Mouse (Mus musculus) neural tube, embryonic 10.5 days (tissue): ENCODE data around the gene Krtap15.

Source experiments
- DNase-seq: peaks from one replicate; pipeline ENCODE4 v3.0.0-alpha.2; 2017; ENCODE audit warnings: low spot score; ENCODE audit errors: extremely low spot score

Krtap15 gene

DNA sequence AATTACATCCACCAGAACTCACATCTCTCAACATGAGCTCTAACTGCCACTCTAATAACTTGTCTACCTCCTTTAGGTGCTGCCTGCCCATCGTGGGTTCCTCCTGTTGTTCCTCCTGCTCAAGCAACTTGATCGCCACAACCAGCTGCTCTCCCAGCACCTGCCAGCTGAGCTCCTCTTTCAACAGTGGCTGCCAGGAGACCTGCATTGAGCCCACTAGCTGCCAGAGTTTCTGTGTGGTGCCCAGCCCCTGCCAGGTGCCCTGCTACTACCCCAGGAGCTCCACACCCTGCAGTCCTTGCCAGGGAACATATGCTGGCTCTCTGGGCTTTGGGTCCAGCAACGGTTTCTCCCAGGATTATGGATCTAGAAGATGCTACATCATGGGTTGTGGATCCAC, at the start of gene Krtap15:
Gene Krtap15 (plus strand): TSS at position 150 of the 400 bp plus-strand sequence.
- DNase-seq = no peak

DNA sequence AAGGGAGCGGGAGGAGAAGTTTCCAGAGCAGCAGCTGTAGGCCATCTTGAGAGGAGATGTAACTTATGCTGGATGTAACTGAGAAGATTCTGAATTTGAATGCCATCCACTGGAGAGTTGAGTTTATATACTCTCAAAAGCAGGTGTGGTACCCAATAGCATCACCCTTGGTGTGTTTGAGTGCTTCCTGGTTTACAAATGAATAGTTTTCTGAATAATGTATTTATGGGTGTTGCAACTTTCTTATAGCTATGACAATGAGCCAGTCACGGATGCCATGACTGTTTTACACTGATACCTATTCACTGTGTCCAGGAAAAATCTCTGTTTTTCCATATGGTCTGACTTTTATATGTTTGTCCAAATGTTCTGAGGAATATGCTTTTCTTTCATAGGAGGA, 45.9 kb upstream of the Krtap15 start, which contains the start of gene 2310057N15Rik:
Gene 2310057N15Rik (minus strand): TSS at position 101 of the 400 bp plus-strand sequence.
- no peak for DNase-seq

DNA sequence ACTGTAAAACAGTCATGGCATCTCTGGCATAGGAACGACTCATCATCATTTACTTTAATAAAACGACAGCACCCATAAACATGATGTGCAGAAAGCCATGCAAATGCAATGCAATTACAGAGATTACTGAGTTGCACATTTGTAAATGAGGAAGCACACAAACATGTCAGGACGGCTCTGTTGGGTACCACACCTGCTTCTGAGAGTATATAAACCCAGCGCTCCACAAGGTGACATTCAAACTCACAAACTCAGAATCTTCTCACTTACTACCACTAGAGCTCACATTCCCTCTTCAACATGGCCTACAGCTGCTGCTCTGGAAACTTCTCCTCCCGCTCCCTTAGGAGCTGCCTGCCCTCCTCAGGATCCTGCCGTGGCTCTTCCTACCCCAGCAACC, 42.4 kb upstream of the Krtap15 start, which contains the start of gene Gm5965:
Gene Gm5965 (plus strand): TSS at position 301 of the 400 bp plus-strand sequence.
- no peak for DNase-seq

DNA sequence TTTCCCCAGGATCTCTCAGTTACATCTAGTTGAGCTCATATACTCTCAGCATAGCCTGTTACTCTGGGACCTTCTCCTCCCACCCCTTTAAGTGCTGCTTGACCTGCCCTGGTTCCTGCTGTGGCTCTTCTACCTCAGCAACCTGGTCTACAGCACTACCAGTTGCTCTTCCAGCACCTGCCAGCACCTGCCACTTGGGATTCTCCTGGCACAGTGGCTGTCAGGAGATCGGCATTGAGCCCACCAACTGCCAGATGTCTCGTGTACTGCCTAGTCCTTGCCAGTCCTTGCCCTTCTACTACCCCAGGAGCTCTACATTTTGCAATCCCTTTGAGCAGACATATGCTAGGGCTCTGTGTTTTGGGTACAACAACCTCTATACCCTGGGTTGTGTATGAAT, 33.2 kb upstream of the Krtap15 start:
- no peak for DNase-seq

DNA sequence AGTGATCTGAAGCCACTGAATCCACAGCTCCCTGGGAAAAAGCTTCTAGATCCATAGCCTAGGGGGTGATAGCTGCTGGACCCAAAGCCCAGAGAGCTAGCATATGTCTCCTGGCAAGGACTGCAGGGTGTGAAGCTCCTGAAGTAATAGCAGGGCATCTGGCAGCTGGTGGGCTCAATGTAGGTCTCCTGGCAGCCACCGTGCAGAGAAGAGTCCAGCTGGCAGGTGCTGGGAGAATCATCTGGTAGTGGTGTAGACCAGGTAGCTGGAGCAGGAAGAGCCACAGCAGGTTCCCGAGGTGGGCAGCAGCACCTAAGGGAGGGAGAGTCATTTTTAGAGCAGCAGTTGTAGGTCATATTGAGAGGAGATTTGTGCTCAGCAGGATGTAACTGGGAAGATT, 8.2 kb upstream of the Krtap15 start, which contains the start of gene Gm20741:
Gene Gm20741 (minus strand): TSS at position 394 of the 400 bp plus-strand sequence.
- no peak for DNase-seq

DNA sequence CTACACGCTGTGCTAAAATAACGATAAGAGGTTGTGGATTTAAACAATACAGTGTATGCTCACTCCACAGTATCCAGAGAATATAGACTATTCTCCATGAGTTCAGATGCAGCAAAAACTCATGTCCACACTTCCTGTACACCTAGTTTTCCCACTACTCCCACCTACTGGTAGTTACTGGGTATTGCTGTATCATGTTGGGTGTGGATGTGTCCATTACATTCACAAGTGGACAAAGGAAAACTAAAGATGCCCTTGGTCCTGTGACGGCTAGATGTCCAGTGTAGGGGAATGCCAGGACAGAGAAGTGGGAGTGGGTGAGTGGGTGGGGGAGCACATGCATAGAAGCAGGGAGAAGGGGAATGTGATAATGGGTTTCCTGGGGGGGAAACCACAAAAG, 3.7 kb downstream of the Krtap15 start:
- no peak for DNase-seq

DNA sequence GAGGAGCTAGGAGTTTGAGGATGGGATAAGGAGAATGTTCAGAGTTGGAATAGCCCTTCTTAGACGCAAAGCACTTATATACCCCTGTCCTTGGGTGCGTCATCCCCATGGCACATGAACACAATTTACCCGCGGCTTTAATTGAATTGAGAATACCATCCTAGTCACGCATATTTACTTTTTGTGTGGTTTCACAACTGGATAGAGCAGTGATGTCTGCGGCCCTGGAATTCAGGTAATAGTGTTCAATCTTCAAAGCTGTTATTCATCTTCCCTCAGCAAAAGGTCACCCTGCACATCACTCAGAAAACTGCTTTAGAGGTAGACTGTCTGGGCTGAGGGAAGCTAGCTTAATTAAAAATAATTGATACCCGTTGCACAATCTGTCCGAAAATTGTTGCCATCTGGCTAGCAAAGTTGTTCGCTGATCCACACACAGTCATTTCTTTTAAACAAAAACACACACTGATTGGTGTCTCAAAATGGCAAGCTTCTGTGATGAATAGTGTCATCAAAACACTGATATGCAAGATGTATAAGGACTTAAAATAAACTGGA, 6.2 kb downstream of the Krtap15 start, which contains the start of gene Krtap14:
Gene Krtap14 (minus strand): TSS at position 51 of the 558 bp plus-strand sequence.
- DNase-seq = no peak

DNA sequence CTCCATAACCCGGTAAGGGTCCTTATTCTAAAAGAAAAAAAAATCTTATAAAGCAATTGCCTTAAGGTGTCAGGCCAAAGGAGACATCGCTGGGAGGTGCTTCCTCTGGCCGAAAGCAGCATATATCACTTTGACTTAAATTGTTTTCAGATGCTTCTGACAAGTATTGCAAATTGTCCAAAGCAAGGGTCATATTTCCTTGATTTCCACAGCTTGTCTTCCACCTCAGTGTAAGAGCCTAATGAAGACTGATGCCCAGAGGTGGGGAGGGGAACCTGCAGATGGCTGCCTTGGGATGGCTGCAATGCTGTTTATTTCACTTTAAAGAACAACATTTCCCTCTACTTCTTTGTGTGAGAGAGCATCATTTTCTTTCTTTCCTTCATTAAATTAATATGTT, 7.0 kb downstream of the Krtap15 start:
- DNase-seq = no peak

DNA sequence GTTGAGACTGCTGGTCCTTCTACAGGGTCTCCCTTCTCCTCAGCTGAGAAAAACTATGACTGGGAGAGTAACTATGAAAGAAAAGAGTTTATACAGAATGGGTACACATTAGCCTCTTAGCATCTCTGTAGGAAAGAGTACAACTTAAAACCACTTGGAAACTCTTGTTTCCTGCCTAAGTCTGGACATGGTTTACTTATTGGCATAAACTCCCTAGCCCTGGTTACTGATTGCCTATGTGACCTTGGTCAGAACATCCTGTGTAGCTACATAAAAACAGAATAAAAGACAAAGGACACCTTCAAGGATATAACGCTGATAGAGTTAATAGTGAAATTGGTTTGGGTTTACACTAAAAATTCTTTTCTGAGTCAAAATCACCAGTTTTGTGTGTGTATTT, 27.3 kb downstream of the Krtap15 start:
- no peak for DNase-seq

DNA sequence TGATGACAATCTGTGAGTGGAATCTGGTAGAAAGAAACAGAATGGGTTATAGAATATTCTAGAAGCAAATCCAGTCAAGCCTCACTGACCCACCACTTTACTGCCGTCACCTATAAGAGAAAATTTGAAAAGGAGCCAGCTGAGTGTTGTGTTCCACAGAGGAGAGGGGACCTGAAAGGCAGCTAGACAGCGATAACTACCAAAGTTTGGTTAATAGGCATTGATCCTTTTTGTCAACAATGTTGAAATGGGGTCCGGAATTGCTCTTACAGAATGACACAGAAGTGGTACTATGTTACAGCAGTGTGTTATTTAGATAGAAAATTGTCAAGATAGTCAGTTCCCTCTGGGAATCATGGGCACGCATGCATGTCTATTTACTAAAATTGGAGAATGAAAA, 28.5 kb downstream of the Krtap15 start:
- no peak for DNase-seq

DNA sequence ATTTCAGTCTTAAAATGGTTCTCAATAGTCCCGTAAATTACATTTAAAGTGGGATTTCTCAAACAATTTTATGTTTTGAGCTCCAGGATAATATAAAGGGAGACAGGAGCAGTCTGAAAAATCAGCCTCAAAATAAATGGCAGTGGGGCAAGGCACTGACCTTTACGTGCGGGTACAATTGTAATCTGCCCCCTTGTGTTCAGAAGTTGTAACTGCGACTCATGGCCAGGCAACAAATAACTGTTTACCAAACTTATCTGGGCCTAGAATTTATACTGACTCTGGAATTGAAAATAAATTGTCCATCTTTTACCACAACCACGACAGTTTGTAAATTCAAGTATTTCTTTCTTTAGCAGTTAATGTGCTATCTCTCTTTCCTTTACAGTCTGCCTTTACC, 31.4 kb downstream of the Krtap15 start:
- no peak for DNase-seq

DNA sequence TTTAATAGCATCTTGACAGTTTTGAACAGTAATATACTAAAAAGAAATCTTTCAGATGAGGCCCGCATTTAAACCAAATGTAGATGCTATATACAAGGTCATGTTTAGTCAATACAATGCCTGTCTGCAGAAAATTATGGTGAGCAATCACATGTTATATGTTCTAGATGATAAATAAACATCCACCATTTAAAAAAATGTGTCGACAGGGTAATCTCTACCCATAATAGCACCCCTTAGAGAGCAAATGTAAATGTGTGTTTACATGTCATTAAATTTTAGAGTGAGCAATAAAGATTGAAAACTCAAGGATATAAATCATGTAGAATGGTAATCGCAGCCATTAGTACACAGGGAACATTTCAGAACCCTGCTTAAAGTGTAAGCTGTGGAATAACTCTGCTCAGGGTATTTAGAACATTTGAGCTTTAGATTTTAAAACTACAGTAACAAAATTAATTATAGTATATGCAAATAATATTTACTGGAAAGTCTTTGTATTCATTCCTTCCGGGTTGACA, 44.9 kb downstream of the Krtap15 start:
- DNase-seq = no peak

DNA sequence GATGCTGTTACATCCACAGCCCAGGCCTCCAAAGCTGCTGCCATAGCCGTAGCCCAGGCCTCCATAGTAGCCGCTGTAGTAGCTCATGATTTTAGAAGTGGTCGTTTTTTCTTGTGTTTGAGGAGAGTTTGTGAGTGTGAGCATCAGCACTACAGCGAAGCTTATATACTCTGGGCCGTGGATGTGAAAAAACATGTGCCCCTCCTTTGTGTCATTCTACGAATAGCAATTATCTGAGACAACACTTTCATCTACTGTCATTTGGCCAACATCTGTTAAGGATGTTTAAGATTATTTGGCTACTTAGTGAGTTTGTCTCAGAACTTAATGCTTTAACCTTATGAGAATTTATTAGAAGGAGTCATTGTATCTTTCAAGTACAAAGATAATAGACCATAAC, 49.3 kb downstream of the Krtap15 start, which contains the start of gene Krtap19-1:
Gene Krtap19-1 (minus strand): TSS at position 101 of the 400 bp plus-strand sequence.
- no peak for DNase-seq

DNA sequence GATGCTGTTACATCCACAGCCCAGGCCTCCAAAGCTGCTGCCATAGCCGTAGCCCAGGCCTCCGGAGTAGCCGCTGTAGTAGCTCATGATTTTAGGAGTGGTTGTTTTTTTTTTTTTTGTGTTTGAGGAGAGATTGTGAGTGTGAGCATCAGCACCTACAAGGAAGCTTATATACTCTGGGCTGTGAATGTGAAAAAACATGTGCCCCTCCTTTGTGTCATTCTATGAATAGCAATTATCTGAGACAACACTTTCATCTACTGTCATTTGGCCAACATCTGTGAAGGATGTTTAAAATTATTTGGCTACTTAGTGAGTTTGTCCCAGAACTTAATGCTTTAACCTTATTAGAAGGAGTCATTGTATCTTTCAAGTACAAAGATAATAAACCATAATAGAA, 54.2 kb downstream of the Krtap15 start, which contains the start of gene Krtap19-2:
Gene Krtap19-2 (minus strand): TSS at position 101 of the 400 bp plus-strand sequence.
- DNase-seq = no peak

DNA sequence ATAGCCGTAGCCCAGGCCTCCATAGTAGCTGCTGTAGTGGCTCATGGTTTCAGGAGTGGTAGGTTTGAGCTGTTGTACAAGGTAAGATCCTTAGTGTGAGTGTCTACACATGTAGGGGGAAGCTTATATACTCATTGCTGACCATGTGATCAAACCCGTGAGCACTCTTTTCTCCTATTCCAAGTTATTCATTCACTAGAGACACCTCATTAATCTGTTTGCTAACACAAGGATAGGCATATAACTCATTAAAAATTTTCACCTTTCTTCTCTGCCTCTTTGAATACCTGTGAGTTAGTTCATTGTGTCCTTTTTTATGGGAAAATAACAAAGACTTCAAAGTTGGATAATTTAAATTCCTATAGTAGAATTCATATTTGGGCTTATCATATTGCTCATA, 57.9 kb downstream of the Krtap15 start, which contains the start of gene Krtap19-3:
Gene Krtap19-3 (minus strand): TSS at position 101 of the 400 bp plus-strand sequence.
- DNase-seq = no peak
